Mouse (Mus musculus): Measurements from ENCODE around the gene Gm10097.

The Gm10097 gene

GRCm38 (mm10) chr10:5068676-5069265, at the start of gene Gm10097:
Gm10097 (plus strand) TSS chr10:5069192.
- no peak for DNase-seq (ENCODE audit: low read depth)

- no peak for DNase-seq (ENCODE audit: low read depth)
Measured at GRCm38 (mm10) chr10:5025906-5026305, 43.1 kb upstream of the Gm10097 start.

GRCm38 (mm10) chr10:5027208-5027607, 41.8 kb upstream of the Gm10097 start:
- DNase-seq (ENCODE audit: low read depth): no peak

GRCm38 (mm10) chr10:5028301-5028700, 40.7 kb upstream of the Gm10097 start:
- DNase-seq (ENCODE audit: low read depth): no peak

- DNase-seq (ENCODE audit: low read depth): no peak
Measured at GRCm38 (mm10) chr10:5029161-5029560, 39.8 kb upstream of the Gm10097 start.

GRCm38 (mm10) chr10:5029883-5030282, 39.1 kb upstream of the Gm10097 start:
- DNase-seq (ENCODE audit: low read depth): no peak

GRCm38 (mm10) chr10:5032192-5033048, 36.6 kb upstream of the Gm10097 start:
- DNase-seq (ENCODE audit: low read depth): no peak

- DNase-seq (ENCODE audit: low read depth): no peak
Measured at GRCm38 (mm10) chr10:5041254-5041653, 27.7 kb upstream of the Gm10097 start.

- no peak for DNase-seq (ENCODE audit: low read depth)
Measured at GRCm38 (mm10) chr10:5044481-5044880, 24.5 kb upstream of the Gm10097 start.

- DNase-seq (ENCODE audit: low read depth): no peak
Measured at GRCm38 (mm10) chr10:5045213-5045612, 23.8 kb upstream of the Gm10097 start.

- DNase-seq (ENCODE audit: low read depth): no peak
Measured at GRCm38 (mm10) chr10:5045671-5046070, 23.3 kb upstream of the Gm10097 start.

GRCm38 (mm10) chr10:5056243-5056735, 12.7 kb upstream of the Gm10097 start:
- DNase-seq (ENCODE audit: low read depth): no peak

- DNase-seq (ENCODE audit: low read depth): no peak
Measured at GRCm38 (mm10) chr10:5056940-5057339, 12.1 kb upstream of the Gm10097 start.

GRCm38 (mm10) chr10:5057661-5058060, 11.3 kb upstream of the Gm10097 start:
- no peak for DNase-seq (ENCODE audit: low read depth)

GRCm38 (mm10) chr10:5058876-5059275, 10.1 kb upstream of the Gm10097 start:
- DNase-seq (ENCODE audit: low read depth): no peak

GRCm38 (mm10) chr10:5059983-5060382, 9.0 kb upstream of the Gm10097 start:
- DNase-seq (ENCODE audit: low read depth): no peak

- DNase-seq (ENCODE audit: low read depth): no peak
Measured at GRCm38 (mm10) chr10:5067113-5067512, 1.9 kb upstream of the Gm10097 start.

GRCm38 (mm10) chr10:5070168-5070940, 1.4 kb downstream of the Gm10097 start:
- DNase-seq (ENCODE audit: low read depth): no peak

- no peak for DNase-seq (ENCODE audit: low read depth)
Measured at GRCm38 (mm10) chr10:5070941-5071231, 1.9 kb downstream of the Gm10097 start.

GRCm38 (mm10) chr10:5072054-5072453, 3.1 kb downstream of the Gm10097 start:
- DNase-seq (ENCODE audit: low read depth): no peak

- no peak for DNase-seq (ENCODE audit: low read depth)
Measured at GRCm38 (mm10) chr10:5075724-5076123, 6.7 kb downstream of the Gm10097 start.

GRCm38 (mm10) chr10:5079945-5080468, 11.0 kb downstream of the Gm10097 start:
- DNase-seq (ENCODE audit: low read depth): no peak

GRCm38 (mm10) chr10:5083716-5084115, 14.7 kb downstream of the Gm10097 start:
- no peak for DNase-seq (ENCODE audit: low read depth)

Measured in fibroblast of lung, adult 2 months (primary cell).